Mouse (Mus musculus) left cerebral cortex, adult 18-20 months (tissue): ENCODE results near the gene Tcl1b2. TPM values are rescaled to one million over a fixed set of nuclear protein-coding genes. Genes with fewer than 3 reads are reported as not detected.
"Not testable (repeated sequence)": the region's sequence is repeated elsewhere in the genome, so short reads cannot be mapped to it uniquely, and the experiment has no call there.

Experiments used
- DNase-seq, 2 experiments: peaks; one replicate each; pipeline ENCODE4 v3.0.0; 2021 to 2022; ENCODE audit warnings: low spot score in 2 of 2, mixed read lengths in 1 of 2
- long read RNA-seq, 2 experiments: library from polyadenylated mRNA; stranded (forward); transcript quantifications; one replicate each; pipeline ENCODE4 v2.0.0; 2021
- total RNA-seq, 2 experiments: library from RNA; stranded (reverse); gene quantifications; 2 replicates each; pipeline ENCODE4 v1.2.3; 2021

The Tcl1b2 gene
- not detected for total RNA-seq
- long read RNA-seq, experiment 1 = 0 reads
- long read RNA-seq, experiment 2 = 0 reads

DNA sequence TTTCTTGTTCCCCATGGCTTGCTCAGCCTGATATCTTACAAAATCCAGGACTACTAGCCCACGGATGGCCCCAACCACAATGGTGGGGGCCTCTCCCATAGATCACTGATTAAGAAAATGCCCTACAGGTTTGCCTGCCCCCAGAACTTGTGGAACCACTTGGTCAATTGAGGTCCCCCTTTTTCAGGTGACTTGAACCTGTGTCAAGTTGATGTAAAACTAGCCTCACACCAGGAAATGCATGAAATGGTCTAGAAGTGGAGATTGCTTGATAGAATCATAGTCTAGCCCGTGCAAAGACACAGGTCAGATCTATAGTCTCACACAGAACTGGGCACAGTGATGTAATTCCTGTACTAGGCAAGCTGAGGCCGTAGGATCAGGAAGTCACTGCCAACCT is at the start of gene Tcl1b2:
Tcl1b2 (plus strand) TSS at position 301 of the 400 bp plus-strand sequence.
- DNase-seq = no peak

DNA sequence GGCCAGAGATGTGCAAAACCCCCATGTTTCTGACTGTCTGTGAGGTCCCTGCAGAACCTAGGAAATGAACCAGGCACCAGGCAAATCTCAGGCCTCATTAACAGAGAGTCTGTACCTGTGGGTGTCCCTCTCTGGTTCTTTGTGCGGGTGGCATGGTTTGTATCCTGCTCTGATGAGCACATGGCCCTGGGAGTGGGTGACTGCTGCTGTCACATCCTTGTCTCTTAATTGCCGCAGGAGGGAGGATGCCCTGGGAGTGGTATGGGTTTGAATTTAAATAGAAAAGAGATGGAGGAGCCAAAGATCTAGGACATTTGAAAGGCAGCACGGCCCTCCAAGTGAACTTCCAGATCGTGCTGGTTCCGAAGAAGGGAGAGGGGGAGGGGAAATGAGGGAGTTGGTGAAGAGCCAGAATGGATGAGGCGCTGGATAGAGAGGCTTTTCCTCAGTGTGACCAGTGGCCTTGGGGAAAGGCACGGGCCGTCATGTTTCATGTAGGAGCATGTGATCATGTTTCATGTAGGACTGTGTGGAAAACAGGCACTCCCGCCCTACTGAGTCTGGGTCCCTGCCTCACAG is 46.3 kb upstream of the Tcl1b2 start:
- DNase-seq = no peak

DNA sequence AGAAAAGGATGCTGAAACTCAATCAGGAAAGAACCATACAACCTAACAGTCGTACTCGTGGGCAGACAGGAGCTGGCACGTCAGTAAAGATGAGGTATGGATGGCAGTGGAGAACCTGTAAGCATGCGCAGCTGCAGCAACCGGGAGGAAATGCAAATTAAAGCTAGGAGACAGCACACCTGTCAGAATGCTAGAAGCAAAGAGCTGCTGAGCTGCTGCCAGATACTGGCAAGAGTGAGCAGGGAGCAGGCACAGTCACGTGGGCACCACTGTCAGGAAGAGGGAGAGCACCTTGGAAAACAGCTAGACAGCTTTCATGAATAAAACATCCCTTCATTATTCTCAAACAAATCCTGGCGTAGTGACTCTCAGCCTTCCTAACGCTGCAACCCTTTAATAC is 42.9 kb upstream of the Tcl1b2 start:
- DNase-seq = no peak

DNA sequence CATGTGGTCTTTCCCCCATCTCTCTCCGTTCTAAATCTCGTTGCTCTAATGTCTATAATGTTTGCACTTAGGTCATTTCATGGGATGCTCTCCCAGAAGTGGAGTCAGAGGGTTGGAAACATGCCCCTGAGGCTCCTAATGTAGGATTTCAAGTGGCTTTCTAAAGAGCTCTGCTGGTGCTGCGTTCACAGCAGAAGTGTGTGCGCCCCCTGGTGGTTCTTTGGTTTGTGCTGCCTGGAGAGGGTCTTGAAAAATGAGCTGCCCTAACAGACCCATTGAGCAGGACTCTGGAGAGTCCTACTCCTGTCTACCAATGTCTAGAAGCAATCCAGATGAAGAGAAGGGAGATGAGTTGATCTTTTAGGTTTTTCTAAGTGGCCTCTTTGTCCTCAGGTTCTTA is 41.8 kb upstream of the Tcl1b2 start:
- peak; percentile 71 to 84 for DNase-seq

DNA sequence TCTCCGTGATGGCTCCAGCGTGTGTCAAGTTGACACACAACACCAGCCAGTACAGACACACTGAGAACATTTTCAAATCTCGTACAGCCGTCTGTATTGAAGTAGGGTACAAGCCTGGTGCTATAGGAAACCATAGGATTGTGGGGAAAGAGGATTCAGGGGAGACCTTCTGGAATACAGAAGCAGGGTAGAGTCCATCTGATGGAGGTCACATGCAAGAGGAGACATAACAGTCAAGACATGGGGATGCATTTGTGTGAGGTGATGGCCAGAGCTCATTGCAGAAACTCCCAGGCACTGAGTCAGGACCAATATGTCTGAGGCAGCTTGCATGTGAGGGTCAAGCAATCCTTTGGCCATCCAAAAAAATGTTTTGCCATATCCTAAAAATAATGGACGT is 40.5 kb upstream of the Tcl1b2 start:
- no peak for DNase-seq

DNA sequence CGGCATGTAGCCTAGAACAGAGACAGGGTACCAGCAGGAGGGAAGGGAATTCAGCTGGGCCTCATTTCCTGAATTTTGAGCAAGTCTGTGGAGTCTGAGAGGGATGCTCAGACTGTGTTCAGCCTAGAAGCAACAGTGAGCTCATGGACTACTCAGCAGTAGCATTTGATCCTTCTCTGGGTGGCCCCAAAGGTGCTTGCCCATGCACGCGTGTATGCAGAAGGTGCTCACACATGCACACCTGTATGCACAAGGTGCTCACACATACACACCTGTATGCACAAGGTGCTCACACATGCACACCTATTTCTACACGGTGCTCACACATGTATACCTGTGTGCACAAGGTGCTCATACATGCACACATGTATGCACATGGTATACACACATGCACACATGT is 37.0 kb upstream of the Tcl1b2 start:
- DNase-seq = no peak

DNA sequence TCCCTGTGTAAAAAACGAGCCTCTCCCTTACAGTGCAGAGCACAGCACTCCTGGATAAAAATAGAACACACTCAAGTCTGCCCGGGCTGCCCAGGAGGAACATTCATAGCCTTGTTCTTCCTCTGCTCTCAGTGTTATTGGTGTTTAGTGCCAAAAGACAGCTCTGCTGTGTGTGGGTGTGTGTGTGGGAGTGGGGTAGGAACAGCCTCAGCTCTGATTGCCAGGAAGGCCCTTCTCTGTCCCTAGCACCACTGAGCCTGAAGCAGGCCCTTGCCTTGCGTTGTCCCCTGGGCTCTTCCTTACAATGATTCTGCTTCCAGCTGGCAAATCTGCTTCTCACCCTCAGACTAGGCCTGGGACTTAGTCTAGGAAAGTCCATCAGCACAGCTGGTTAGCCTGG is 36.4 kb upstream of the Tcl1b2 start:
- peak; percentile 59 to 70 for DNase-seq

DNA sequence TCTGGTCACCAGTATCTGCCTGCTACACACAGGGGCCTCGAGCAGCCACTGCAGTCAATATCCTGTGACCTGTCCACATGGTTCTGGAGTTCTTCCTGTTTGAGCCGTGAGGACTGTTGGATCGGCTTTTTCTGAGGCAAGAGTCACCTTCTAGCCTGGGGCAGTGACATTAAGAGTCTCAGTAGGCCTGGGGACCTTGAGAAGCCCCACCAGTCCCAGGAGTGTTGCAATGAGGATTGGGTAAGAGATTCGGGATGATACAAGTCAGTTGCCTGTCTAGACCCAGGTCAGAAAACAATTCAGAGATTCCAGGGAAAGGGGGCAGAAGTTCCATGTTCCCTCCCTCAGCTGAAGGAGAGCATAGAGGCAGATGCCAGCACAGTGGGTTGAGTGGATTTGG is 36.0 kb upstream of the Tcl1b2 start:
- no peak for DNase-seq

DNA sequence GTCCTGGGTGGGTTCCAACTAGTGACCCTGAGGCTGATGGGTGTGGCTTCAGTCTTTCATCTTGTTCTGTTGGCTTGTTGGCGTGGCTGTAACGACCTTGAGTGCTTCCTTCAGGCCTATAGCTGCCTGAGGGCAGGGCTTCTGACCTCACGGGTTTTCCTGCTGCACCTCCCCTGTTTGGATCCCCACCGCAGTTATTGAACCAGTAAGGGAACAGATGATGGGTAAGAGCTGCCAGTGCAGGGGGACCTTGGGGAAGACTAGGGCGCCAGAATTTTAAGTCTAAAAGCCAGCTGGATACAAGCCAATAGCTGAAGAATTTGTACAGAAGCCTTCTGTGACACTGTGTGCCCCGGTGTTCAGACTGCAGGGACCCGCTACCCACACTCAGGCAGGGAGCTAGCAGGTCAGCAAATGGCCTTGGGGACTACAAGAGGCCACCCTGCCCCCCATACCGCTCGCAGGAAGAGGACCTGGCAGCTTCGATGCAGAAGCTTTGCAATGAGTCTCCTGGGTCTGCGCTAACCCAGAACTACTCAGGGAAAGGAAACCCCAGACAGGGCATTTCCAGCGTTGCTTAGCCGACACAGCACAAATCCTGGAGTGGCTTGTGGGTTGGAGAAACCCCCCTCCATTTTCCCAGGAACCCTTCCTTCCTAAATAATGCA is 33.4 kb upstream of the Tcl1b2 start:
- DNase-seq = no peak

DNA sequence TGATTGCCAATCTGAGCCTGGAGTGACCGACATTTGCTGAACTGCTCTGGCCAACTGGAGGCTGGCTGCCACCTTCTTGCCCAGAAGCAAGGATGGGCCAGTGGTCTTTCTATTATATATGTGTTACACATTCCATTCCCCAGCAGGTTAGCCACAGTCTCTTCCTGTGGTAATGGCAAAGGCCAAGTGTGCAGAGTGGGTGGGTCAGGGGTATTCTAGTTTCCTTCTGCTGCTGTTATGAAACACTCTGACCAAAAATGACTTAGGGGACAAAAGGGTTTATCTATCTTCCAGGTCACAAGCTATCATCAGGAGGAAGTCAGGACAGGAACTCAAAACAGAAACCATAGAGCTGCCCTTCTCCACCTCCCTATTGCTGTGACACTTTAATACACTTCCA is 29.2 kb upstream of the Tcl1b2 start:
- DNase-seq = no peak

DNA sequence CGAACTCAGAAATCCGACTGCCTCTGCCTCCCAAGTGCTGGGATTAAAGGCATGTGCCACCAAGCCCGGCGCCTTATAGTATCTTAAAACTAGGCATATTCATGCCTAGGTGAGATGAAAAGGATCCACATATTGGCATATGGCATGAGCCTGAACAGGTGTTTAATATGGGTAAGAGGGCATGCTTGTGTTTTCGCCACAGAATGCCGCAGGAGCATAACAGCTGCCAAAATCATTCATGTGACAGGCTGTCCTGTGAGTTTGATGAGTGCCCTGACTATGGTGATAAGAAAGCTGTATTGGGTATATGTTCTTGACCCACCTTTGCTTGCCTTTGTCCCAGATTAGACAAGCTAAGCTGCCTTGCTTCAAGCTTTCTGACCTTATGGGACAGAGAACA is 20.5 kb upstream of the Tcl1b2 start:
- no peak for DNase-seq

DNA sequence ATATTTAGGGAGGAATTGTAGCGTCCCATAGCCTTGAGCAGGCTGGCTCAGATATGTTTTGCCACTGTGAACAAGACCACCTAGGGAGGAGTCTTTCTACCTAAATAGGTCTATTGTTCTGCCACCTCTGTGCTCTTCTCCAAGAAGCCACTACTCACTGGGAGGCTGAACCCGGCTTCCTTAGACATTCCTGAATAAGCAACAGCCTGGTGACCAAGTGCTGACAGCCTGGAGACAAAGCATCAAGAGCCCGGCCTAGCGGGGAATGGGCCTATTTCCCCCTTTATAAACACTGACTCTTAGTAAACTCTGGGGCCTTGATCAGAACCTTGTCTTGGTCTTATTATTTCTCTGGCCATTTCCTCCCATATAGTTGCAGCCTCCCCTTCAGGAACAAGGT is 19.3 kb upstream of the Tcl1b2 start:
- DNase-seq = no peak

DNA sequence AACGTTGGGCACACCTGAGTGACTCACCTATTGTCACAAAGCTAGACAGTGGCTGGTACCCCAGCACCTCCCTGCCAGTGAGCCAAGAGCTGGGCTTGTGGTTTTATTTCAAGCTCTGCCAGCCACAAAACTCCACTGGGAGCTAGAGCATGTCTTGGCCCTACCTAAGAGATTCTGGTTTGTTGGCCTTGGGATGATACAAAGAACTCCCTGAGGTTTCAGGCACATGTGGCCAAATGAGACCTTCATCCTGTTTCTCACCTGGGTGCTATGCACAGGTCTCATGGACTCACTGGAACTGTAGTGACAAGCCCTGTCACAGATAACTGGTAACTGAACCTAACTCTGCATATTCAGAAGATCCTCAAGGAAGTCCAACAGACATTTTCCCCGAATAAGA is 18.2 kb upstream of the Tcl1b2 start:
- no peak for DNase-seq

DNA sequence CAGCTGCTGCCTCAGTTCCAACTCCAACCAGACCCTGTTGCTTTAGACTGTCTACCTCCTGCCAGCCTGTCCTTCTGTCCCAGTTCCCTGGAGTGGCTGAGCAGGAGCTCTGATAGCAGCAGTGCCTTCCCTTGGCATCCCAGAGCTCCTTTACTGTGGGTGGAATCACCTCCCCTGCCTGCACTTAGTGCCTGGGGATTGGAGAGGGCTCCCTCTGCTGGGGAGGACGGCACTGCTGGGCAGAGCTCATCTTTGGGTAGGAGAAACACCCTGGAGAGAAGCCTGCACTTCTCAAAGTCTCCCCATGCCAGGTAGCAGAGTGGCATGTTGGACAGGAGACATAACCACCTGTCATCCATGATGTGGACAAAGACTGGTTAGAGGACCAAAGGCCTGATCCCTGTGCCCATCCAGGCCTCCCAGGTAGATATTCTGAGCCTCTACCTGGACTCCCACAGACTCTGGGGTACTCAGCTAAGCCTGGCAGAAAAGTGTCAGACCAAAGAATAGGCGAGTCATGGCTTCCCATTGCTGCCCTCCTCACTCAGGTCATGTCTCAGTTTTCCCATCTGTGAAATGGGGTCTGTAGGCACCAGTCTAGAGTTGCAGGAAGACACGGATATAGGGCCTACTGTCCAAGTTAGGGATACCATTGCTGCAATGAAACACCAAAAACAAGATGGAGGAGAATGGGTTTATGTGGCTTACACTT is 16.2 kb upstream of the Tcl1b2 start:
- DNase-seq = not testable (repeated sequence)

DNA sequence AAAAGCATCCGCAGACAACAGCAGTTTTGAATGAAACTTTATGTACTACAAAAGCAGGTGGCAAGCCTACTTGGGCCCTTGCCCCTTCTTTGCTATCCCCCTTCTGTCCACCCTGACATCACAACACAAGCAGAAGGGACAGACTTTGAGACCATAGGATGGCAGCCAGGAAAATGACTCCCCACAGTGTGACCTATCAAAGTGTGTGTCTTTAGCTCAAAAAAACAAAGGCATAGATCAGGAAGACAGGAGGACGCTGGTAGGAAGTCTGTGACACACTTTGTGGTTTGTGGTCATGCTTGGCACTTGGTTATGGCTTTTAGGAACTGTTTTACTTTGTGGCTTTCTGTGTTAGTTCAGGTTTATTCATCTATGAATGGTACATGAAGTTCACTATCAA is 11.6 kb upstream of the Tcl1b2 start:
- not testable (repeated sequence) for DNase-seq

DNA sequence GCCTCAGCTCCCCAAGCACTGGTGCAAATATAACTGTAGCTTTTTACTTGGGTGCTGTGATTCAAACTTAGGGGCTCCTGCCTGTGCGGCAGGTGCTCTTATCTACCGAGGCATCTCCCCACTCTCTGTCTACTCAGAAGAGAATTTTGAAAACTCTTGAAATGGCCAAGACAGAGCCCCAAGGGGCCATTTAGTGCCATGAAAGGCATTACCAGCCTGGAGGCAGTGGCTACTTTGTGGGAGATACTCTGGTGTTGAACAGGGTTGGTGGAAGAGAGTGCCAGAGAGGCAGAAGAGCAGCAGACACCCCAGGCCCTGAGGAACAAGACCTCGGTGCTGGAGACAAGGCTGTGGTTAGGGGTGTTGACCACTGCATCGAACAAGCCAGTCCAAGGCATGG is 11.0 kb upstream of the Tcl1b2 start:
- DNase-seq = not testable (repeated sequence)

DNA sequence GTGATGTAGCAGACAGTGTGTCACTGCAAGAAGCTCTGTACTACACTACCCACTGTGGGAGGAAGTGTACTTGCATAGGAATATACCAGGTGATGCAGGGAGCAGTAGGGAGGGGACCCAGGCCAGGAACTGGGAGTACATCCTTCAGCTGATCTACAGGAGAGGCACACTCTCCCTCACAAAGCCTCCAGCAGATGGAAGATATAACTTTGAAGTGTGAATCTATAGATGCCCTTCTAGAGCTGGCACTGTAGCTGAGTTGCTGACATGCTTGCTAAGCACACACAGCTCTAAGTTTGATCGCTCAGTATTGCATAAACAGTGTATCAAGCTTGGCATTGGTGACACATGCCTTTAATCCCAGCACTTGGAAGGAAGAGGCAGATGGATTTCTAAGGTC is 8.1 kb upstream of the Tcl1b2 start:
- DNase-seq = not testable (repeated sequence)

DNA sequence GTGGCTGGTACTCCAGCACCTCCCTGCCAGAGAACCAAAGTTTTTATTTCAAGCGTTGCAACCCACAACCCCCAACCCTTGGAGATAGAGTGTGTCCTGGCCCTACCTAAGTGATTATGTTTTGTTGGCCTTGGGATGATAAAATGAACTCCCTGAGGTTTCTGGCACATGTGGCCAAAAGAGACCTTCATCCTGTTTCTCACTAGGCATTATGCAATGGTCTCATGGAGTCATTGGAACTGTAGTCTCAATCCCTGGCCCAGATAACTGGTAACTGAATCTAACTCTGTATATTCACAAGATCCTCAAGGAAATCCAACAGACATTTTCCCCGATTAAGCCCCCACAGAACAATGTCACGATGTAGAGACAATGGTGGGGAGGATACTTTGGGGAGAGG is 2.7 kb upstream of the Tcl1b2 start:
- DNase-seq = no peak

DNA sequence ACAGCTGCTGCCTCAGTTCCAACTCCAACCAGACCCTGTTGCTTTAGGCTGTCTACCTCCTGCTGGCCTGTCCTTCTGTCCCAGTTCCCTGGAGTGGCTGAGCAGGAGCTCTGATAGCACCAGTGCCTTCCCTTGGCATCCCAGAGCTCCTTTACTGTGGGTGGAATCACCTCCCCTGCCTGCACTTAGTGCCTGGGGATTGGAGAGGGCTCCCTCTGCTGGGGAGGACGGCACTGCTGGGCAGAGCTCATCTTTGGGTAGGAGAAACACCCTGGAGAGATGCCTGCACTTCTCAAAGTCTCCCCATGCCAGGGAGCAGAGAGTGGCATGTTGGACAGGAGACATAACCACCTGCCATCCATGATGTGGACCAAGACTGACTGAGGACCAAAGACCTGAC is 886 bp upstream of the Tcl1b2 start:
- DNase-seq = not testable (repeated sequence)

DNA sequence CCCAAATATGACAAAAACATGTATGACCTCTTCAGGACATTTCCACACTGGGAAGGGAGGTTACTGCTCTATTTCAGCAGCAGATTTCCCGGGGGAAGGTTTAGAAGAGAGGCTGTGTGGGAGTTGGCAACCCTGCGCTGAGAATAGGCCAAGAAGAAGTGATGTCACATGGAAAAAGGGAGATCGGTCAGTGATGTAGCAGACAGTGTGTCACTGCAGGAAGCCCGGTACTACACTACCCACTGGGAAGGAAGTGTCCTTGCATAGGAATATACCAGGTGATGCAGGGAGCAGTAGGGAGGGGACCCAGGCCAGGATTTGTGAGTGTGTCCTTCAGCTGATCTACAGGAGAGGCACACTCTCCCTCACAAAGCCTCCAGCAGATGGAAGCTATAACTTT is 9.5 kb downstream of the Tcl1b2 start:
- peak; percentile 2 to 17 for DNase-seq

DNA sequence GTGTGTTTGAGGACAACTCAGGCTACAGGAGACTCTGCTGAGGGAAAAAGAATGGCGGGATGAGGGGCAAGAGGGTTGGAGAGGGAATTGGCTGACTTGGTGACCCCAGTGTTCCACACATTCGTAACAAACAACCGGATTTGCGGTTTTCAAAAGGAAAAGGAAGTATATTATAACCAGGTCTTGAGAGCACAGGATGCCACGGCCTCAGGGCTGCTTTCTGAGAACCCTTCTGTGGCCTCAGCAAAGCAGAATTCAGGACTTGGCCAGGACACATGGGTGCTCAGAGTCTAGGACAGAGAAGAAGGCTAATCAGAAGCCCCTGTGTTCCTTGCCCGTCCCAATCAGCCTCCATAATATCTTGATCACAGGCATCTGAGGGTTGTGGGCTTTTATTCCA is 13.0 kb downstream of the Tcl1b2 start:
- no peak for DNase-seq

DNA sequence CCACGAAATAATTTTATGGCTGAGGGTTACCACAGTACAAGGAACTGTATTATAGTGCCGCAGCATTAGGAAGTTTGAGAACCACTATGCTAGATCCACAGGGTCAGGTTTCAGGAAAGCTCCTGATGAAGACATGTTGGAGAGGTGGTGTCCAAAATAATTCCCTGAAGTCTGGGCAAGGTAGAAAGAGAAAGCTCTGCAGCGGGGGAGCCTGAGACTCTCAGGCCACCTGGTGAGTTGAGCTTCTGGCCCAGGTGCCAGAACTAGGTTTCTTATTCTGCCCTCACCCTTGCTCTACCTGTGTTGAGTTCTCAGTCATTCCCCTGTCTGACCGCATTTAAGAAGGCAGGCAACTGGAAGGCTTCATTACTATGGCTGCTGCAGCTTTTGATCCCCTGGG is 13.6 kb downstream of the Tcl1b2 start, which contains the start of gene Tcl1b1:
Tcl1b1 (plus strand) TSS at position 301 of the 400 bp plus-strand sequence.
- no peak for DNase-seq

DNA sequence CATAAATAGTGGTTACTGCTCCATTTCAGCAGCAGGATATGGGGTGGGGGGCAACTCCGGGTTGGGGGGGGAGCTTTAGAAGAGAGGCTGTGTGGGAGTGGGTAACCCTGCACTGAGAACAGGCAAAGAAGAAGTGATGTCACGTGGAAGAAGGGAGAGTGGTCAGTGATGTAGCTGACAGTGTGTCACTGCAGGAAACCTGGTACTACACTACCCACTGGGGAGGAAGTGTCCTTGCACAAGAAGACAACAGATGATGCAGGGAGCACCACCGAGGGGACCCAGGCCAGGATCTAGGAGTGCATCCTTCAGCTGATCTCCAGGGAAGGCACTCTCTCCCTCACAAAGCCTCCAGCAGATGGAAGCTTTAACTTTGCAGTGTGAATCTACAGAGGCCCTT is 20.9 kb downstream of the Tcl1b2 start:
- DNase-seq = no peak
